Mouse (Mus musculus) embryonic facial prominence, embryonic 13.5 days (tissue): Measurements from ENCODE around the gene Cyp26a1. TPM values are rescaled to one million over a fixed set of nuclear protein-coding genes. Genes with fewer than 3 reads are reported as not detected.

Experiments
- ATAC-seq: fragments of 200-750 bp; cut with Nextera tagmentation; 2 replicates; pipeline ENCODE4 v1.8.0; 2017; ENCODE audit warnings: low read depth; ENCODE audit not compliant: insufficient number of reproducible peaks, insufficient read depth, low FRiP score, low TSS enrichment
- H3K27ac ChIP-seq: fragments of 300-500 bp; sonication (generic); 2 replicates; pipeline ENCODE4 v1.5.1; 2015; ENCODE audit warnings: moderate library complexity, mild to moderate bottlenecking, inconsistent platforms
- H3K27me3 ChIP-seq: fragments of 300-500 bp; sonication (generic); 2 replicates; pipeline ENCODE4 v1.6.1; 2015; ENCODE audit warnings: mild to moderate bottlenecking, inconsistent platforms
- H3K36me3 ChIP-seq: fragments of 300-500 bp; sonication (generic); 2 replicates; pipeline ENCODE4 v1.6.1; 2015; ENCODE audit warnings: mild to moderate bottlenecking, inconsistent platforms
- H3K4me1 ChIP-seq: fragments of 300-500 bp; sonication (generic); 2 replicates; pipeline ENCODE4 v1.6.1; 2015; ENCODE audit warnings: inconsistent platforms
- H3K4me2 ChIP-seq: fragments of 300-500 bp; sonication (generic); 2 replicates; pipeline ENCODE4 v1.6.1; 2015; ENCODE audit warnings: moderate library complexity, mild to moderate bottlenecking, inconsistent platforms
- H3K4me3 ChIP-seq: fragments of 300-500 bp; sonication (generic); 2 replicates; pipeline ENCODE4 v1.5.1; 2015; ENCODE audit warnings: mild to moderate bottlenecking, inconsistent platforms
- H3K9ac ChIP-seq: fragments of 300-500 bp; sonication (generic); 2 replicates; pipeline ENCODE4 v1.6.1; 2015; ENCODE audit warnings: mild to moderate bottlenecking, inconsistent platforms
- H3K9me3 ChIP-seq: fragments of 300-500 bp; sonication (generic); 2 replicates; pipeline ENCODE4 v1.6.1; 2016; ENCODE audit warnings: inconsistent platforms
- WGBS: fragments of 180-500 bp; shearing (Covaris S2); methylation state at CpG from one replicate; pipeline ENCODE4 v1.1.7; 2015; ENCODE audit warnings: mixed read lengths; 5-methylcytosine and 5-hydroxymethylcytosine counted together
- polyA plus RNA-seq: library from polyadenylated mRNA; unstranded; fragments of >200 nt; fragmentation: Nextera tagmentation; extraction: Ambion mirVana; gene quantifications from 2 replicates; pipeline ENCODE4 v1.2.1, GENCODE M21; 2015

The Cyp26a1 gene
- polyA plus RNA-seq = 2.8 TPM in 2 replicates

DNA sequence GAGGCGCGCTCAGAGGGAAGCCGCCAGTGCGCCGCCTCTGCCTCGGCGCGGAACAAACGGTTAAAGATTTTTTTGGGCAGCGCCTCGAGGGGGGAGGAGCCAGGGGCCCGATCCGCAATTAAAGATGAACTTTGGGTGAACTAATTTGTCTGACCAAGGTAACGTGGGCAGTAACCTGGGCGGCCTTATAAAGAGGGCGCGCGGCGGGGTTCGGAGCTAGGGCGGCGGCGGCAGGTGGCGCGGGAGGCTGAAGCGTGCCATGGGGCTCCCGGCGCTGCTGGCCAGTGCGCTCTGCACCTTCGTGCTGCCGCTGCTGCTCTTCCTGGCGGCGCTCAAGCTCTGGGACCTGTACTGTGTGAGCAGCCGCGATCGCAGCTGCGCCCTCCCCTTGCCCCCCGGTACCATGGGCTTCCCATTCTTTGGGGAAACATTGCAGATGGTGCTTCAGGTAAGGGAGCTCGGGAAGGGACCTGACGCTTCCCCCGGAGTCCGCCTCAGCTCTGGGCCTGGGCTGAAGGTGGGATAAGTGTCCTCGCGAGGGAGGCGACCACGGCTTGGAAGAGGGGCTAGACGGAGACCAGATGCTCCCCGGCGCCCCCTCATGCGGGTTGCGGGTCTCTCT lies at the start of gene Cyp26a1:
Gene Cyp26a1 (plus strand): TSS at position 148 of the 622 bp plus-strand sequence.
- no peak within 1 kb of the TSS for H3K27ac ChIP-seq
- 0 out of 2 replicates have a peak within 1 kb of the TSS, but pooled peaks have one; percentile 12 for H3K9ac ChIP-seq
- under 1% methylated on average over 51 of the region's 51 CpGs for WGBS
- peaks cover 98% of the 10 kb centered on the region for H3K27me3 ChIP-seq
- peak within 1 kb of the TSS; percentile 41 for H3K4me3 ChIP-seq
- H3K36me3 ChIP-seq = no peaks in the 10 kb centered on the region
- no peak for ATAC-seq
- H3K4me1 ChIP-seq = peaks cover 43% of the 10 kb centered on the region
- peak within 1 kb of the TSS; percentile 67 for H3K4me2 ChIP-seq
- no peaks in the 10 kb centered on the region for H3K9me3 ChIP-seq

DNA sequence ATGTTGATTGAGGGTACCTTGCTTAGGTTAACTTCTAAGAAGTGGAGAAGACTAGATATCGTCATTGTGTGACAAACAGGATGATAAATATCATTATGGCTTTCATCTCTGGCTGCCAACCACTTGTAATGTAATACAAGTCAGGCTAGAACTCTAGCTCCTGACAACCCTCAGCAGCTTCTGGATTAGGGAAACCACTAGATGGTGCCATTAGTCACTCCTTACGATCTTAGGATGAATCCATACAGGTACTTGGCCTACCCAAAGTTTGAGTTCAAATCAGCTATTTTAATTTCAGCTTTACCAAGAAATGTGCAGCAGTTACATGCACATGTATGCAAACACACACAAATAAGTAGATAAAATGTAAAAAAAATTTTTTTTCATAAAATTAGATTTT lies 49.6 kb upstream of the Cyp26a1 start:
- no peak overlapping the region for H3K27ac ChIP-seq
- no peak overlapping the region for H3K4me2 ChIP-seq
- H3K27me3 ChIP-seq = no peaks in the 10 kb centered on the region
- ATAC-seq = no peak
- H3K4me3 ChIP-seq = no peak overlapping the region
- H3K9ac ChIP-seq = no peak overlapping the region
- H3K4me1 ChIP-seq = no peaks in the 10 kb centered on the region
- no peaks in the 10 kb centered on the region for H3K9me3 ChIP-seq
- H3K36me3 ChIP-seq = no peaks in the 10 kb centered on the region
- WGBS = 32% methylated on average over 2 of the region's 2 CpGs

GRCm38 (mm10) chr19:37650526-37650925 lies 47.1 kb upstream of the Cyp26a1 start:
- Histone ChIP-seq H3K9ac (no peak overlapping the region), H3K9me3 (no peaks in the 10 kb centered on the region), H3K4me2 (no peak overlapping the region), H3K4me1 (no peaks in the 10 kb centered on the region), H3K27me3 (no peaks in the 10 kb centered on the region; the same call in 1 of the 2 replicates), H3K27ac (no peak overlapping the region), H3K36me3 (no peaks in the 10 kb centered on the region), H3K4me3 (no peak overlapping the region)
- ATAC-seq = no peak
- WGBS = 36% methylated on average over 2 of the region's 2 CpGs

DNA sequence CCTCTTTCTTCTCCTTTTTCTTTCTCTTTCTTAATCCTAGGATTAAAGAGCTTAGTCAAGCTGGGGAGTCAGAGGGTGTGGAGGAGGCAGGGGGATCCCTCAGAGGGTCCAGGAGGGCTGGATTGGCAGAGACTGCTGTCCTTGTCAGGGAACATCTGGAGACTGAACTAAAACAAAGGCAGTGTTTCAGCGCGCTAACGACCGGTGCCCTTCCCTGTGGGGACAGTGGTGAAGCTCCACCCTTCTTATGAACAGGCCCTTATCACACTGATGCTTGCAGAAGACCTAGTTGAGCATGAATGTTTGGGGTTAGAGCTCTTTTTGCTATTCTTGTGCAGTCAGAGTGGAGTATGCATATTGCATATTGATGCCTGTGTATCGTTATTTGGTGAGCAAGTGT lies 43.6 kb upstream of the Cyp26a1 start:
- no peaks in the 10 kb centered on the region for H3K9me3 ChIP-seq
- no peak for ATAC-seq
- peaks cover 2% of the 10 kb centered on the region; the same call in 1 of the 2 replicates for H3K4me1 ChIP-seq
- peaks cover 4% of the 10 kb centered on the region; the same call in 1 of the 2 replicates for H3K27me3 ChIP-seq
- no peak overlapping the region for H3K27ac ChIP-seq
- no peak overlapping the region for H3K4me3 ChIP-seq
- 27% methylated on average over 5 of the region's 5 CpGs for WGBS
- H3K9ac ChIP-seq = no peak overlapping the region
- H3K36me3 ChIP-seq = no peaks in the 10 kb centered on the region
- no peak overlapping the region for H3K4me2 ChIP-seq

DNA sequence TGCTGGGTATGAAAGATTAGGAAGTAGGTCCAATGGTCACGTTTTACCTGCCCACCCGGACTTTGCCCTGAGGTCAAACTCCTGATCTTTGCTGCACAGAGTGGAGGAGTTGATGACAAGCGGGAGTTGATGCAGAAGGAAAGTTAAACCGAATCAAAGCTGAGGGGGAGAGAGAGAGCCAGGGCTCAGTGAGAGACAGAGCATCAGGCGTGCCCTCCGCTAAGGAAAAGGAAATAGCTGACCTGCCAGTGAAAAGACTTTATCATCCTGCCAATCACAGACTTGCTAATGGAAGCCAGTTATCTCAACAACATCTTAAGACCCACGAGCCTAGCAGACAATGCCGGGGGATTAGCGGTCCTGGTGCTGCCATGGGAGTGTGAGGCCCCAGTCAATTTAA lies 41.2 kb upstream of the Cyp26a1 start:
- H3K4me1 ChIP-seq = peaks cover 2% of the 10 kb centered on the region; the same call in 1 of the 2 replicates
- 5% methylated on average over 9 of the region's 9 CpGs for WGBS

GRCm38 (mm10) chr19:37665256-37665655 lies 32.3 kb upstream of the Cyp26a1 start:
- H3K4me1 ChIP-seq = peaks cover 5% of the 10 kb centered on the region; the same call in 1 of the 2 replicates
- no peak overlapping the region for H3K27ac ChIP-seq
- H3K27me3 ChIP-seq = no peaks in the 10 kb centered on the region
- ATAC-seq = no peak
- no peak overlapping the region for H3K9ac ChIP-seq
- H3K36me3 ChIP-seq = no peaks in the 10 kb centered on the region
- no peak overlapping the region for H3K4me2 ChIP-seq
- H3K9me3 ChIP-seq = no peaks in the 10 kb centered on the region
- 76% methylated on average over 6 of the region's 6 CpGs for WGBS
- H3K4me3 ChIP-seq = no peak overlapping the region

More for the DNA sequence above, 41.2 kb upstream of the Cyp26a1 start:
- Histone ChIP-seq H3K4me2 (no peak overlapping the region), H3K9ac (no peak overlapping the region), H3K4me3 (no peak overlapping the region), H3K9me3 (no peaks in the 10 kb centered on the region), H3K27ac (no peak overlapping the region), H3K27me3 (peaks cover 4% of the 10 kb centered on the region; the same call in 1 of the 2 replicates), H3K36me3 (no peaks in the 10 kb centered on the region)
- no peak for ATAC-seq

GRCm38 (mm10) chr19:37667855-37668594 lies 29.6 kb upstream of the Cyp26a1 start:
- 69% methylated on average over 13 of the region's 13 CpGs for WGBS
- no peak for ATAC-seq
- H3K36me3 ChIP-seq = no peaks in the 10 kb centered on the region

GRCm38 (mm10) chr19:37668657-37669056 lies 28.9 kb upstream of the Cyp26a1 start:
- Histone ChIP-seq H3K27me3 (no peaks in the 10 kb centered on the region), H3K9me3 (no peaks in the 10 kb centered on the region), H3K4me3 (no peak overlapping the region), H3K4me2 (no peak overlapping the region), H3K36me3 (no peaks in the 10 kb centered on the region), H3K4me1 (peaks cover 12% of the 10 kb centered on the region; the same call in 1 of the 2 replicates), H3K9ac (no peak overlapping the region), H3K27ac (no peak overlapping the region)
- WGBS = 89% methylated on average over 5 of the region's 5 CpGs
- no peak for ATAC-seq

More at GRCm38 (mm10) chr19:37667855-37668594, 29.6 kb upstream of the Cyp26a1 start:
- no peak overlapping the region for H3K4me2 ChIP-seq
- H3K27me3 ChIP-seq = no peaks in the 10 kb centered on the region
- H3K4me1 ChIP-seq = peaks cover 12% of the 10 kb centered on the region; the same call in 1 of the 2 replicates
- H3K27ac ChIP-seq = no peak overlapping the region
- H3K9ac ChIP-seq = no peak overlapping the region
- H3K4me3 ChIP-seq = no peak overlapping the region
- no peaks in the 10 kb centered on the region for H3K9me3 ChIP-seq

DNA sequence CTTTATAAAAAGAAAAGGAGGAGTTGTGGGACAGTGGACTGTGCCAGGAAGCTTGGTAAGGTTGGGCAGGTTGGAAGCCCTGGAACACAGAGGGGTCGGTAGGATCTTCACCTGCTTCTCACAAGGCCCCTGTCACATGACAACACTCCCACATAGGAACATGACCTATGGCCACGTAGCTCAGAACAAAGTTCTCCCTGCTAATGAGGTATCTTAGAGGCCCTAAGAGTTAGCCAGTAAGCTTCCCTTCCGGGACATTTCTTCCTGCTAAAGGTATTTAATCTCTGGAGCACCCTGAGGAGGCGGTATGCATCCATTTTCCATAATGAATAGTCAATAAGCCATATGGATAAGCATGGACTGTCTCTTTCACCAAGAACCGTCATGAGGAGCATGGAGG lies 28.1 kb upstream of the Cyp26a1 start:
- Histone ChIP-seq H3K36me3 (no peaks in the 10 kb centered on the region), H3K9me3 (no peaks in the 10 kb centered on the region), H3K27ac (no peak overlapping the region), H3K27me3 (no peaks in the 10 kb centered on the region), H3K4me2 (no peak overlapping the region), H3K9ac (no peak overlapping the region), H3K4me3 (no peak overlapping the region), H3K4me1 (0 out of 2 replicates have a peak, but pooled peaks cover 7% of the 10 kb centered on the region)
- ATAC-seq = no peak
- WGBS = 85% methylated on average over 5 of the region's 5 CpGs

- Histone ChIP-seq H3K9me3 (no peaks in the 10 kb centered on the region), H3K36me3 (no peaks in the 10 kb centered on the region), H3K4me1 (0 out of 2 replicates have a peak, but pooled peaks cover 7% of the 10 kb centered on the region), H3K27ac (no peak overlapping the region), H3K9ac (no peak overlapping the region), H3K4me2 (no peak overlapping the region), H3K4me3 (no peak overlapping the region), H3K27me3 (no peaks in the 10 kb centered on the region)
- 36% methylated on average over 12 of the region's 12 CpGs for WGBS
- ATAC-seq = no peak
These were observed 24.2 kb upstream of the Cyp26a1 start for GRCm38 (mm10) chr19:37673393-37673792.

DNA sequence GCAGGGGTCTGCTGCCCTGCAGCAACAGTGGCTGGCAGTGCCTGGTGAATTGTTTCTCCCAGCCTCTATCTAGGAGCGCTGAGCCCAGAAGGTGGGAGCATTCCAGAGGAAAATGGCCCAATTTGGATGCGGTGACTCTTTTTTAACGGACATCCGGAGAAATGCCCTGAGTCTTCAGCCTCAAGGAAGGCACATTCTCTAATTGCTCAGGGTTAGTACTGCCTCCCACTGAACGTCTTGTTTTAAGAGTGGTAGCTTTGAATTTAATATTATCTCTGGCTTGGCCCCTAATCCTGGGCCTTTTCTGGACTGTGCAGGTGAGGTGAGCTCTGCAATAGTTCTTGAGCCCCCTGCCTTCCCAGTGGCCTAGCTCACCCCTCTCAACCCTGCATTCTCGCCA lies 12.3 kb upstream of the Cyp26a1 start, which contains the start of gene Cyp26c1:
Gene Cyp26c1 (plus strand): TSS at position 301 of the 400 bp plus-strand sequence.
- H3K4me1 ChIP-seq = peaks cover 25% of the 10 kb centered on the region
- ATAC-seq = no peak
- peaks cover 91% of the 10 kb centered on the region for H3K27me3 ChIP-seq
- H3K27ac ChIP-seq = no peak within 1 kb of the TSS
- H3K9me3 ChIP-seq = no peaks in the 10 kb centered on the region
- H3K4me3 ChIP-seq = peak within 1 kb of the TSS; percentile 15; the same call in 1 of the 2 replicates
- H3K36me3 ChIP-seq = no peaks in the 10 kb centered on the region
- H3K4me2 ChIP-seq = 0 out of 2 replicates have a peak within 1 kb of the TSS, but pooled peaks have one; percentile 24
- H3K9ac ChIP-seq = no peak within 1 kb of the TSS
- 6% methylated on average over 6 of the region's 6 CpGs for WGBS
